Mouse (Mus musculus): ENCODE measurements at regions not wholly inside any gene's neighbourhood (a gene's known extent, or its start where the extent isn't known, plus 50 kb on each side); places are given as distances from the start of the nearest gene placed in this dataset.

DNA sequence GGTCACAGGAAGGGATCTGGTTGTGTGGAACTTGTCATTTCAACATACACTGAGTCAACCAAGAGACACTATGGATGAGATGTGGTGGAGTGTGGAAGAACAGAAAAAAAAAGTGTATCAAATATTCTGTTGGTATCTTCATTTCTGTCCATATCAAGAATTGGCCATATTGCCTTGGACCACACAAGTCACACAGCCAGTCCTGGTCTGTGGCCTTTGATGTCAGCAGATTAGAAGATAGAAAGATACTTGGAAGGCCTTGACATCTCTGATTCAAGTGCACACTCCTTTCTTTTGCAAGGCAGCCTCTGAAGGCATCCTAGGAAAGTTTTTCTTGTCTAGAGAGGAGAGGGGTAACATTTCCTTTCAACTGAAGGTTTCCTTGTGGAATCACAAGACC lies 88.7 kb upstream of the Dock1 start:
- TF ChIP-seq CTCF (IDR thresholded peaks at IDR 0.05): no peak
- DNase-seq (ENCODE audit: low read depth, low spot score) (no peak), ATAC-seq (no peak)
- ChIA-PET CTCF (no interaction called here), POLR2A (no interaction called here)
- no peaks in the 10 kb centered on the region for H3K27me3 ChIP-seq
- in situ Hi-C loops (cut with MboI; ENCODE audit: low pct_unique_long_range_greater_than_20kb): no loop called here

DNA sequence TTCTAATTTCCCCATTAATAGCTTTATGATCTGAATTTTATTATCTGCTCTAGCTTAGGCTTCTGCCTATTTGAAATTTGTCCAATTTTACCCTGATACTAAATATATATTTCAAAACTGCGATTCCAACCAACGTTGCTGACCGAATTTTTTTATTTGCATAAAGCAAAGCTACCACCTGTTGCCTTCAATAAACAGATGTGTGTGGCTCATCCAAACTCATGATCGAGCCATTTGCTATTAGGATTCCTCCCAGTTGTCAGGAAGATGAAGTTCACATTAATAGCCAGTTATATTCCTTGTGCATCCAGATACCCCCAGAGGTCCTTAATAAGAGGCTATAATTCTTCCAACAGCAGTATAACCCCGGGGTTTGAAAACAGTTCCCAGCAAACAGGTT lies 85.0 kb upstream of the Dock1 start:
- no peaks in the 10 kb centered on the region for H3K27me3 ChIP-seq
- ChIA-PET POLR2A (no interaction called here), CTCF (interaction anchor here (1.5 to 4.1 kb wide), 3 partner anchors 13 to 19 kb away, joined by 3 to 20 read pairs (median 3); no protein-coding TSS in a partner anchor)
- DNase-seq (ENCODE audit: low read depth, low spot score): no peak
- in situ Hi-C loops (cut with MboI; ENCODE audit: low pct_unique_long_range_greater_than_20kb): no loop called here
- no peak for ATAC-seq
- no peak for TF ChIP-seq CTCF (IDR thresholded peaks at IDR 0.05)

- POLR2A ChIA-PET: no interaction called here
- ATAC-seq: no peak
- in situ Hi-C loops (cut with MboI; ENCODE audit: low pct_unique_long_range_greater_than_20kb): no loop called here
- CTCF ChIA-PET: interaction anchor here (0.9 to 4.1 kb wide), 2 partner anchors 18 to 21 kb away, joined by 3 to 20 read pairs; no protein-coding TSS in a partner anchor
- H3K27me3 ChIP-seq: no peaks in the 10 kb centered on the region
- no peak for DNase-seq (ENCODE audit: low read depth, low spot score)
- TF ChIP-seq CTCF (IDR thresholded peaks at IDR 0.05): no peak
Measured at GRCm38 (mm10) chr7:134586990-134587389, 83.5 kb upstream of the Dock1 start.

DNA sequence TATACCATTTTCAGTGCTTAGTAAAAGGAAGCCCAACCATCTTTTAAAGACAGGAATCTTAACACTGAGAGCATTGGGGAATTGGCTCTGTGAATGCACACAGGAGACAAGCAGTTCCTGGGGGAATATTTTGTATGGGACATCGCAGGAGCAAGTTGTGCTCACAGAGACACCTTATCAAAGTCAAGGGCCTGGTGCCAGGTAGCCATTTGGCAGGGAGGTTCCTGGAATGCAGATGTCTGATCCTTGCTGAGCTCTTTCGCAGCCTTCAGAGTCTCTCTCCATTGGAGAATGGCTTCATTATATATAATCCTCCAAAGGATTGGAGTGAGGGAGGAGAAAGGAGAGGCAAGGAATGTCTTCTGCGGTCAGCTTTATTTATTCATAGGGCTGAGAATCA lies 62.6 kb upstream of the Dock1 start:
- ChIA-PET CTCF (no interaction called here), POLR2A (interaction anchor here (1.0 kb wide), 1 partner anchor 144 kb away, joined by 3 read pairs; no protein-coding TSS in a partner anchor)

GRCm38 (mm10) chr7:134610159-134610558 lies 60.3 kb upstream of the Dock1 start:
- DNase-seq (ENCODE audit: low read depth, low spot score) (no peak), ATAC-seq (no peak)
- POLR2A ChIA-PET: no interaction called here
- H3K27me3 ChIP-seq: no peaks in the 10 kb centered on the region
- in situ Hi-C loops (cut with MboI; ENCODE audit: low pct_unique_long_range_greater_than_20kb): loop anchor here (5.0 kb wide), 1 partner anchor 57 kb away; no protein-coding TSS in a partner anchor
- CTCF ChIA-PET: no interaction called here
- TF ChIP-seq CTCF (IDR thresholded peaks at IDR 0.05): no peak

More for the DNA sequence above, 62.6 kb upstream of the Dock1 start:
- no peak for TF ChIP-seq CTCF (IDR thresholded peaks at IDR 0.05)
- in situ Hi-C loops (cut with MboI; ENCODE audit: low pct_unique_long_range_greater_than_20kb): no loop called here
- DNase-seq (ENCODE audit: low read depth, low spot score) (no peak), ATAC-seq (no peak)
- no peaks in the 10 kb centered on the region for H3K27me3 ChIP-seq

DNA sequence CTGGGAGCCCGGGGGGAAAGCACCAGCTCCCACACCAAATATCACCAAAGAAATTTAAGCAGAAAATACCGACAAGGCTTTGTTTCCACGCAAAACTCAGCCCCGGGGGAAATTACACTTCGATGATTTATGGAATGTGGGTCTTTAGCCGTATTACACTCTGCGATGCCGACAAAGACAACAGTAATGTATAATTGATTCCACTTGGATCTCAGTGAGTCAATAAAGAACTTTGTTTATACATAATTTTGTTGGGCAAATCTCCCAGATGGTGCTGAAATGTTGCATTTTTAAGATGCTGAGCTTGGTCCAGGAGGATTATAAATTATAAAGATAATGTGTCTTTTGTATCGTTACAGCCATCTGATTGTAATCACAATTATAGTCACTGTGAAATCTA lies 59.1 kb upstream of the Dock1 start:
- no peak for TF ChIP-seq CTCF (IDR thresholded peaks at IDR 0.05)
- DNase-seq (ENCODE audit: low read depth, low spot score): no peak
- POLR2A ChIA-PET: no interaction called here
- in situ Hi-C loops (cut with MboI; ENCODE audit: low pct_unique_long_range_greater_than_20kb): loop anchor here (5.0 kb wide), 1 partner anchor 56 kb away; no protein-coding TSS in a partner anchor
- no peaks in the 10 kb centered on the region for H3K27me3 ChIP-seq
- CTCF ChIA-PET: no interaction called here
- ATAC-seq: no peak

DNA sequence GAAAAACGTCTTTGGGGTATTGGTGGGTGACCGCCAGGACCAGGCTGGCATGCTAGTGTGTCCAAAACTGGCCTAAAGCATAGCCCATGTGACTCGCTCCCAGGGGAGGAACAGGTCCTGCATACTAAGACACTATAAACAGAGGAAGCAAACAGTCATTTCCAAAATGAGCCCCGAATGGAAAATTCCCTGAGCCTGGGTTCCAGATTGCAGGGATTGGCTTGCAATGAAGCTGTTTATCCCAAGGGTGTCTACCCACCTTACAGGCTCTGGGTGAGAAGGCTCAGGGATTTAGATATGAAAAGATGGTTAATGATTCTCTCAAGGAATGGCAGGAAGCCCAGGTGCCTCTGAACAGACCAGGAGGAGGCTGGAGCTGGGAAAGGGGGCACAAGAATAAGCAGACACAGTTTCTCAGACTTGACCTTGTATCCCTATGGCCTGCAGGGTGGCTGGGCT lies 58.2 kb upstream of the Dock1 start:
- TF ChIP-seq CTCF (IDR thresholded peaks at IDR 0.05): no peak
- in situ Hi-C loops (cut with MboI; ENCODE audit: low pct_unique_long_range_greater_than_20kb): loop anchor here (5.0 kb wide), 1 partner anchor 55 kb away; no protein-coding TSS in a partner anchor
- no peaks in the 10 kb centered on the region for H3K27me3 ChIP-seq
- ChIA-PET POLR2A (interaction anchor here (0.8 kb wide), 2 partner anchors 56 to 68 kb away, joined by 3 read pairs; no protein-coding TSS in a partner anchor), CTCF (no interaction called here)
- ATAC-seq: peak; percentile 76
- peak; percentile 92 for DNase-seq (ENCODE audit: low read depth, low spot score)

DNA sequence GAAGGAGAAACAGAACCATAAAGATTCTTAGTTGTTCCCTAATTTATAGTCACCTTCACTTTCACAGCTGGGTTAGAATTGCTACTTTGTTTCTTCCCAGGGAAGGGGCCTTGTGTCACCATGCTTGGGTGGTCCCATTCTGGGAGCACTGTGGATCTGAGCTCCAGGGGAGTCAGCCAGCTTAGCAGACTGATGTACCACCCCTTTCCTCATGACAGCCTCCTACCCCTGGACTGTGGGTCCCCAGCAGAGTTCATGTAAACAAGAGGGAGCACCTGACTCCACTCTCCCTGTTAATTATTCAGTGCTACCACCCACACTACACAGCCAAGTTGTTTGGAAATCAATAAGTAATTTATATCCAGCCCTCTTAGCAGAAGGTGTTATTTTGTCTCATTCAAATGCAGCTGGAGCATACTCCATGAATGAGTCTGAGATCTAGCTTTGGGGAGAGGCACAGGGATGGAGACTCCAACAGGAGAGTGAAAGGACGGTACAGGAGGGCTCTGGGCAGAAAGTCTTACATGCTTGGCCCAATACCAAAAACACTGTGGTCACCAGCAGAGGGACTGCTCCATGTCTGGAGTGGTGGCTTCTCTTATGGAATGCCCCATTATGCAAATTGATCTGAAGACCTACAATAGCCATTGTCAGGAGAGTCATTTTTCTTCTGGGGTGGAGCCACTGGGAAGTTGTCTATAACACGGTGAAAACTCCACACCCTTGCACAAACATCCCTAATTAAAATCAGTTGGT lies 51.1 kb upstream of the Dock1 start:
- ChIA-PET CTCF (no interaction called here), POLR2A (interaction anchor here (0.9 to 1.0 kb wide), 2 partner anchors 44 to 48 kb away, joined by 3 to 5 read pairs; no protein-coding TSS in a partner anchor)
- DNase-seq (ENCODE audit: low read depth, low spot score) (no peak), ATAC-seq (peak; percentile 26)
- H3K27me3 ChIP-seq: no peaks in the 10 kb centered on the region
- in situ Hi-C loops (cut with MboI; ENCODE audit: low pct_unique_long_range_greater_than_20kb): no loop called here
- peak; percentile 30 for TF ChIP-seq CTCF (IDR thresholded peaks at IDR 0.05)

DNA sequence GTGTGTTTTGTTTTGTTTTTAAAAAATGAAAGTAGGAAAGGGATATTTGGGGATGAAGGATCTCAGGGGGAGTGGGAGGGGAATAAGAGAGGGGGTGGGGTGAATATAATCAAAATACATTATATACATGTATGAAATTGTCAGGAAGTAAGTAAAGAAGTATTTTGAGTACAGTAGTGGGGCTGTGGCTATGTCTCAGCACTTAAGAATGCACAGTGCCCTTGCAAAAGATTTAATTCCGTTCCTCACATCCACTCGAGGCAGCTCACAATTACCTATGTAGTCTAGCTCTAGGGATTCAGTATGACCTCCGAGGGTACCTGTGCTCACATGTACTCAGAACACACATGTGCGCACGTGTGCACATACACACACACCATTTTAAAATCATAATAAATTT lies 50.4 kb upstream of the Dock1 start:
- ChIA-PET POLR2A (no interaction called here), CTCF (no interaction called here)
- ATAC-seq: no peak
- no peak for TF ChIP-seq CTCF (IDR thresholded peaks at IDR 0.05)
- in situ Hi-C loops (cut with MboI; ENCODE audit: low pct_unique_long_range_greater_than_20kb): no loop called here
- no peaks in the 10 kb centered on the region for H3K27me3 ChIP-seq
- no peak for DNase-seq (ENCODE audit: low read depth, low spot score)
